Mouse (Mus musculus) thymus, postnatal 10 days (tissue): ENCODE data around the gene Kdm4b.
A peak's percentile ranks its signal among the peaks of the same experiment; 100 is the strongest.

ENCODE experiments used
- DNase-seq, 2 experiments: peaks; one replicate each; pipeline ENCODE4 v3.0.0; 2021; ENCODE audit warnings: low spot score in 2 of 2

Gene Kdm4b

GRCm38 (mm10) chr17:56298238-56298637, 27.6 kb upstream of the Kdm4b start:
- DNase-seq: no peak

- DNase-seq: no peak
Observed at GRCm38 (mm10) chr17:56300186-56300585, 25.7 kb upstream of the Kdm4b start, which contains the start of gene Arrdc5. Gene Arrdc5 (minus strand): TSS chr17:56300286.

GRCm38 (mm10) chr17:56302363-56302996, 23.4 kb upstream of the Kdm4b start:
- DNase-seq: peak in 1 of 2 experiments; percentile 39

DNA sequence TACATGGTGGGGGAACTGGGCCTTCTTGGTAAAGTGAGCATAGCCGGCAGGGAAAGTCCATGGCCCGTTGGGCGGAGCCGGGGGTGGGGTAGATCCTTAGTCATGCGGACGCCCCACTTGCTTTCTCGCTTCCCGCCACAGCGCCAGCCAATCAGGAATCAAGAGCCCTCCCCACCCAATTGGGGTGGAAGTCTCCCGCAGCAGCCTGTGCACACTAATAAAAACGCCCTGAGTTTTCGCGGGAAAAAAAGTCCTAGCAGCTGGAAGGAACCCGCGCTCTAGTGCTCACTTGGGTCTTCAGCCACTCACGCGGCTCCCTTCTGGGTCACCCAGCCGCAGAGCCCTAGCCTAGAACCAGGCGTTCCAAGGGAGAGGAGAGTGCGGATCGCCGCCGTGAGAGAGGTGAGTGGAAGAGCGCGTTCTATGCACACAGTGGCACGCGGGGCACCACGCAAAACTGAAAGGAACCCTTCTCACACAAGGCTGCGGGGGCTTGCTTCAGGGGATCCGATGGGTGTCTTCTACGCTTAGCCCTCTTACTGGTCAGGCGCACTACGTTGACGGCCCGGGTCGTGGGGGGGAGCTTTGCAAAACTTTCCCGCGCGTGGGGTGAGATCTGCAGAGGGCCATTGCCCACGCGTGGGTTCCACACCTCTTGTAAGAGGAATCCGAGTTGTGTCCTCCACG, 22.6 kb upstream of the Kdm4b start, which contains the start of gene Uhrf1:
TSS of gene Uhrf1 (plus strand) at position 162 of the 687 bp plus-strand sequence.
- DNase-seq: peak; percentile 78 to 84

DNA sequence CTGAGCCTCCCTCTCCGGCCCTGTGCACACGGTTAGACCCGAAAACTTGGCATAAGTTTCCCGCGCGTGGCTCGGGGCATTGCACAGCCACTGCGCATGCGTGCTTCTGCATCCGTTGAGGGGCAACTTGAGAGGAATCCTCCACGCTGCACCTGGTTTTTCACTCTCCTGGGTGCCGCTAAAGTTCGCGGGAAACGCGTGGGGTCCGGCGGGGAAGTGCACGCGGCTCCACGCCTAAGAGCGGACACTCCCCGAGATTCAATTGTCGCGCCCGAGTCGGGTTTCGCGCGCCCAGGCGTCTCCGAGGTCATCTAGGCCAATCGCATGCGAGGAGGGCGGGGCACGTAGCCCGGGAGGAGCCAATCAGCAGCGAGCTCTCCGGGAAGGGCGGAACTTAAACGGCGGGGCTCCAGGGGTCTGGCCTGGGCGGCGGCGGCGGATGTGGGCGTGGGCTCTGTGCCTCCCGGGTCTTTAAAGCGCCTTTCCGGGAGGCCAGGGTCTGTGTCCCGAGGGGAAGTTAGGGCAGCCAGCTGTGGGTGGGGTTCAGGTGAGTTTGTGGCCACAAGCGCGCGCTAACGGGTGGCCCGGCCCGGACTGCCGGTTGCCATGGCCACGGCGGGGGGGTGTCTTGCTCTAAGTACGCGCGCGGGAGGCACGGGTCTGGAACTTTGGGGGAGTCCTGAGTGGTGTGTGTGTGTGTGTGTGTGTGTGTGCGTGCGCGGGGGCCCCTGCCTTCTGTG, 21.8 kb upstream of the Kdm4b start:
- peak; percentile 96 to 97 for DNase-seq

DNA sequence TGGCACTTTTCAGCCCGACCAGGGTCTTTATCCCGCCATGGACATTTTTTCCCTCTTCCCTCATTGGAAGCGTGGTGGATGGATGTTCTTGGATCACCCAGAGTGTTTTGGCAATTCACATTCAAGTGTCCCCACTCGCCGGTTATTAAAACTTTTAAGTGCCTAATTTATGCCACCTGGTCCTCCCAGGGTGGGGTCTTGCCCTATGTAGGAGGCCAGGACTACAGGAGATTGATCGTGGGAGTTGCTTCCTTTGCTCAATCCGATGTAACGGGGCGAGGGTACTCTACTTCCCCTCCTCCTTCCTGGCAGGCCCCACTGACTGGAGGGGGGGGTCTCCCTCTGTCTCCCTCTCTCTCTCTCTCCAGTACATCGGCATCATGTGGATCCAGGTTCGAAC, 21.1 kb upstream of the Kdm4b start:
- DNase-seq: no peak

GRCm38 (mm10) chr17:56305156-56305555, 20.7 kb upstream of the Kdm4b start:
- DNase-seq: no peak

DNA sequence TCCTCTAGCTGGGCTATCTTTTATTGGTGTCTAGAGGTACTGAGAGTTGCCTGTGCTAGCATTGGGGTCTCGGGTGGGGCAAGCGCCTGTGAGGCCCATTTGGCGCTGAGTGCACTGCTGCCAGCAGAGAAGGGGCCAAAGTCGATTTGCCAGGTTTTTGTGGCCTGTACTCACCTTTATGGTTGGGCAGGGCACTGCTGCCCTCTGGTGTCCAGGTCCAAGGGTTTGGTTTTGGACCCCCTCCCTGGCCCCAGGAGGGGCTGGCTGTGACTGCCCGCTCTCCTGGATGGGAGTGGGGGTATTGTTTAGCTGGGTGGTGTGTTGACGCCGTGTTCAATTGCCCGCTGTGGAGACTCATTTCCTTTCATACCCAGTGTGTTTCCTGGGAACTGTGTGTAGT, 20.0 kb upstream of the Kdm4b start:
- DNase-seq: peak in 1 of 2 experiments; percentile 50

DNA sequence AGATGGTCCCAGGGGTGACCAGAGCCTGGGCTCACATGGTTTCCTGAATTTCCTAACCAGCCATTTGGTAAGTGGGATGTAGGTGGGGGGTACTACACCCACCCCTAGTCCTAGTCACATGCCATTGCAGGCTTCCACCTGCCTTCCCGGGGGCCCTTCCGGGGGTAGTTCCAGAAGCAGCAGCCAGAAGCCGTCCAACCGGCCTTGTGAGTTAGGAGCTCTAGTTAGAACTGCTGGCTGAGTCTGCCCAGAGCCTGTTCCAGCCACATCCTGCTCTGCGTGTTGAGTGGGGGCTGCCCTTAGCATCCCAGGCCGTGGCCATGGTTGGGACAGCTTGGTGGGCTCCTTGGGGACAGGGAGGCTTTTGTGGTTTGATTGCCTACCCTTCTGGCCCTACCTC, 17.8 kb upstream of the Kdm4b start:
- no peak for DNase-seq

DNA sequence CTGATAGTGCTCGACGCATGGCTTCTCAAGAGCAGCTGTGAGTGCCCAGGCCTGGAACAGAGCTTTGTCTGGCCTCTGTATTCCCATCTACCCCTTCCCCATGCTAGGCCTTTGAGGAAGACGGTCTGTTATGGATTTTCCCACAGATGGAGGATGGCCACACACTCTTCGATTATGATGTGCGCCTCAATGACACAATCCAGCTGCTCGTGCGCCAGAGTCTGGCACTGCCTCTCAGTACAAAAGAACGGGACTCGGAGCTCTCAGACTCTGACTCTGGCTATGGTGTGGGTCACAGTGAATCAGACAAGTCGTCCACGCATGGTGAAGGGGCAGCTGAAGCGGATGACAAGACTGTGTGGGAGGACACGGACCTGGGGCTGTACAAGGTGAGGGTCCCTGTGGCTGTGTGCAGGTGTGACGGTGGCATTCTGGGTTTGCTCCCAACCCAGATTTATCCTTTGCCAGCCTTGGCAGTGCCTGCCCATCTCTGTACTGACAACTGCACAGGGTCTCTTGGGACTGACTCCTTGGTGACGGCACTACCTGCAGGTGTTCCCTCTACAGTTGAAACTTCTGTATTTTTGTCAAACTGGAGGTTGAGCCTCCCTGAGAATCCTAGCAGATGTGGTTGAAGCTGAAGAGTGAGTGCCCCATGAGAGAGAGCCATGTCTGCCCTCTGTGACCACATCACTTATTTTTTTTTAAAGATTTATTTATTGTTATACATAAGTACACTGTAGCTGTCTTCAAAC, 16.5 kb upstream of the Kdm4b start:
- no peak for DNase-seq

DNA sequence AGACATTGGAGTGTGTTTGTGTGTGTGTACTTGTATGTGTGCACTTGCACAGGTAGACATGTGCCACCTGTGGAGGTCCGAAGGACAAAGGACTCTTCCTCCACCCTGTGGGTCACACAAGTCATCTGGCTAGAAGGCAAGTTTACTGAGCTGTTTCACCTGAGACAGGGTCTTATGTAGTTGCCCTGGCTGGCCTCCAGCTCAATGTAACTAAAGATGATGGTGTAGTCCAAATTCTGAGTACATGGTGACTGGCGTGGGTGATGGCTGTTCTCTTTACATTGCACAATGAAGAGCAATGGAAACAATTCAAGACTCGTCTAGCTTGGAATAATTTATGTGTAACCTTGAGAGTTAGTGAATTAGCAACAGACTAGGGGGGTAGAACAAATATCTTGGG, 1.4 kb upstream of the Kdm4b start:
- no peak for DNase-seq

DNA sequence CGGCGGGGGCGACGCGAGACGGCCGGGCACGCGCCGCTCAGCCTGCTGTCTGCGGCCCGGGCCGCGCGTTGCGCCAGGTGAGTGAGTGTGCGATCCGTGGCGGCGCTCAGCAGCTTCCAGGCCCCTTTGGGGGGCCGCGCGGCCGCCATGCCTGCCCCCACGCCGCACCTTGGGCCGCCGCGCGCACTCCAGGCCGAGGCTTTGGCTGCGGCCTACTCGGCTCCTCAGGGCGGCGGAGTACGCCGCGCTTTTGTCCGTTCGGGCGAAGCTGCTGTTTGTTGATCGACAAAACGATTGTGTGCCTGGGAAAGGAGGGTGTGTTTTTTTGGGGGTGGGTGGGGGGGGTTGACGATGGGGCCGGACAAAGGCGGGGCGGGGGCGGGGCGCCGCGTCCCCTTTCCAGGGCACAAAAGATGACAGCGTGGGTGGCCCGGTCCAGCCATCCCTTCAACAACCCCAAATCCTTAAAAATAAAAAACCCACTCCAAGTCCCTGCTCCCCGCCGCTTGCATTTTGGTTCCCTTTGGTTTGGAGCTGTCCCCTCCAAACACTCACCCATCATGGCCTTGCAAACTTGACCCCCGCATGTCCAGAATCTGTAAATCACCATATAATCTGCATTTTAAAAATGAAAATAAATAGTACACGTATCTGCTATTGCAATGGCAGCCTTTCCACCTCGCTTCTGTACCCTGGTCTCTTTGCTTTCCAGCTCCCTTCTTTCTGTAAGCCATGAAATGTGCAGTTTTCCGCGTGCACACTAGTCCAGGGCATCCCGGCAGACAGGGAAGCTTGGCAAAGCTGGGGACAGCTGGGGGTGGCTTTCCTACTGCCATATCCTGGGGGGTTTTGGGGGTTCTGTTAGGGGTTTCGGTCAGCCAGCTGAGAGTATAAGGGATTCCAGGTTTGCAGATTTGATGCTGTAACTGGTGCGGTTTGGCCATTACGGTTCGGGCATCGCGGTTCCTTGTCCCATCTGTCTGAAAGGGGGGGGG, 588 bp downstream of the Kdm4b start:
- no peak for DNase-seq

- no peak for DNase-seq
Observed at GRCm38 (mm10) chr17:56329267-56329666, 3.4 kb downstream of the Kdm4b start.

- DNase-seq: peak; percentile 29 to 44
Observed at GRCm38 (mm10) chr17:56330345-56330744, 4.5 kb downstream of the Kdm4b start.

DNA sequence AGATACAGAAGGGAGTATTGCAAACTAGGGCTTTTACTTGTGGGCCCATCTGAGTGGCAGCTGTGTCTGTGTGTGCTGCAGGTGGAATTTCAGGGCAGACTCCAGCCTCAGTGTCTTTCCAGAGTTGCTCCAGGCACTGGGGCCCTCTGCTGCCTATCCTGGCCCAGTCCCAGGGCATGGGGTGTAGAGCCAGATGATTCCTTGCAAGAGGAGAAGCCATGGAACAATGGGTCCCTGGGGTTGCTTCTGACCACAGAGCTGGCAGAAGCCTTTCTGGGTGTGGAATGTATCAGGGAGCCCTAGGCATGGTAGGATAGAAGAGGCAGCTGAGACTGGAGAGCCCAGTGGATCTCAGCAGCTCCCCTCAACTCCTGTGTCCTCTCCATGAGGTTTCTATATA, 5.4 kb downstream of the Kdm4b start:
- DNase-seq: no peak

- DNase-seq: no peak
Observed at GRCm38 (mm10) chr17:56332987-56333386, 7.1 kb downstream of the Kdm4b start.

DNA sequence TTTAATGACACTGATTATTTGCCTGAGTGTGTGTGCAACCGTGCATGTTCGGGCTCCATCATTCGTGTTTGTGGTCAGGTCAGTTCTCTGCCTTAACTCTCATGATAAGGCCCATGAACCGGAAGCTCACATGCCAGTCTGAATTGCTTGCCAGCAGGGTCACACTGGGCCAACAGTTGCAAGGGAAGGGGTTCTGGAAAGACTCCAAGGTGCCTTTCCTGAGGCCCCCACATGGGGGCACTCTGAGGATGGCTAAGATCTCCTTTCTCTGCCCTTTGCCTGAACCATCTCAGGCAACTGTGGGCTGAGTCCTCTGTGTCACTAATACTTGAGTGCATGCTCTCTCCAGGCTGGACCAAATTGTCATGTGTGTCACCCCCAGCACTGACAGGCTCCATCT, 11.3 kb downstream of the Kdm4b start:
- DNase-seq: peak; percentile 22 to 60

DNA sequence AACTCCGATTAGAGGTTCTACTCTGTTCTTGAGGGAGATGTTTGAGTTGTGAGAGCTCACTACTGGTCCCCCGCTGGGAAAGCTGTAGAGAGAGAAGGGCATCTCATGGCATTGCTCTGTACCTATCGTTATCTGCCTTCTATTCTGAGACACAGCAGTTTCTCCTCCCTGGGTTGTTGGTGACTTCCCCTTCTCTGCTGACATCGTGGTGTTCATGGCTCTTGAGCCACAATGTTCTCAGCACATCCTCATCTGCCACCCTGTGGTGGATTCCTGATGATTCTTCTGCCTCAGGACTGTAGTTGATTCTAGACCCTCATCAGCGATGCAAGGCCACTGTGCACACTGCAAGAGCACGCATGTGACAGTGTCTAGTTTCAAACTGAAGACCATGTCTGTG, 11.9 kb downstream of the Kdm4b start:
- DNase-seq: no peak

GRCm38 (mm10) chr17:56338909-56339308, 13.0 kb downstream of the Kdm4b start:
- DNase-seq: peak; percentile 49 to 72

- no peak for DNase-seq
Observed at GRCm38 (mm10) chr17:56340717-56341116, 14.9 kb downstream of the Kdm4b start.

- DNase-seq: no peak
Observed at GRCm38 (mm10) chr17:56343466-56343865, 17.6 kb downstream of the Kdm4b start.
